Mouse (Mus musculus) ES-Bruce4 (cell line): ENCODE results near the gene Slc18b1. TPM values are rescaled to one million over a fixed set of nuclear protein-coding genes. Genes with fewer than 3 reads are reported as not detected.

Experiments used
- H3K27ac ChIP-seq: 2 replicates; pipeline ENCODE4 v1.5.1; 2012; ENCODE audit warnings: low read length, inconsistent platforms; ENCODE audit not compliant: insufficient read depth
- H3K27me3 ChIP-seq: 2 replicates; pipeline ENCODE4 v1.6.1; 2012; ENCODE audit warnings: mild to moderate bottlenecking, low read length, inconsistent platforms; ENCODE audit not compliant: control insufficient read depth, poor library complexity, insufficient read depth, severe bottlenecking
- H3K36me3 ChIP-seq: 2 replicates; pipeline ENCODE4 v1.6.1; 2012; ENCODE audit warnings: inconsistent platforms, mild to moderate bottlenecking, low read length, moderate library complexity; ENCODE audit not compliant: control insufficient read depth, poor library complexity, insufficient read depth, severe bottlenecking
- H3K4me1 ChIP-seq: one replicate; pipeline ENCODE4 v1.8.1; 2011; ENCODE audit warnings: low read length; ENCODE audit not compliant: control insufficient read depth, insufficient read depth
- H3K4me3 ChIP-seq: 2 replicates; pipeline ENCODE4 v1.5.1; 2011; ENCODE audit warnings: low read depth, mild to moderate bottlenecking, low read length
- H3K9ac ChIP-seq: 2 replicates; pipeline ENCODE4 v1.6.1; 2012; ENCODE audit warnings: low read depth, mild to moderate bottlenecking, inconsistent platforms; ENCODE audit not compliant: poor library complexity, severe bottlenecking
- H3K9me3 ChIP-seq: replicated peaks from 2 replicates; pipeline ENCODE4 v1.6.1; 2012; ENCODE audit warnings: mild to moderate bottlenecking, low read length, inconsistent platforms; ENCODE audit not compliant: control insufficient read depth, poor library complexity, insufficient read depth, severe bottlenecking
- CTCF ChIP-seq: IDR thresholded peaks from one replicate; pipeline ENCODE4 v1.8.1; 2011; ENCODE audit warnings: low read depth, low read length
- EP300 ChIP-seq: IDR thresholded peaks from 2 replicates; pipeline ENCODE4 v1.6.1; 2011; ENCODE audit warnings: low read depth, low read length; ENCODE audit not compliant: insufficient read depth
- POLR2A ChIP-seq: IDR thresholded peaks from one replicate; pipeline ENCODE4 v1.8.1; 2011; ENCODE audit warnings: low read length; ENCODE audit not compliant: insufficient read depth
- polyA plus RNA-seq: library from polyadenylated mRNA; stranded (reverse); fragments of >200 nt; gene quantifications from 2 replicates; pipeline ENCODE4 v1.2.4, GENCODE M21; 2011; ENCODE audit warnings: low read depth; ENCODE audit not compliant: missing spikeins, insufficient read depth, insufficient read length

The Slc18b1 gene
- polyA plus RNA-seq, 1 experiment: 2.9 TPM

DNA sequence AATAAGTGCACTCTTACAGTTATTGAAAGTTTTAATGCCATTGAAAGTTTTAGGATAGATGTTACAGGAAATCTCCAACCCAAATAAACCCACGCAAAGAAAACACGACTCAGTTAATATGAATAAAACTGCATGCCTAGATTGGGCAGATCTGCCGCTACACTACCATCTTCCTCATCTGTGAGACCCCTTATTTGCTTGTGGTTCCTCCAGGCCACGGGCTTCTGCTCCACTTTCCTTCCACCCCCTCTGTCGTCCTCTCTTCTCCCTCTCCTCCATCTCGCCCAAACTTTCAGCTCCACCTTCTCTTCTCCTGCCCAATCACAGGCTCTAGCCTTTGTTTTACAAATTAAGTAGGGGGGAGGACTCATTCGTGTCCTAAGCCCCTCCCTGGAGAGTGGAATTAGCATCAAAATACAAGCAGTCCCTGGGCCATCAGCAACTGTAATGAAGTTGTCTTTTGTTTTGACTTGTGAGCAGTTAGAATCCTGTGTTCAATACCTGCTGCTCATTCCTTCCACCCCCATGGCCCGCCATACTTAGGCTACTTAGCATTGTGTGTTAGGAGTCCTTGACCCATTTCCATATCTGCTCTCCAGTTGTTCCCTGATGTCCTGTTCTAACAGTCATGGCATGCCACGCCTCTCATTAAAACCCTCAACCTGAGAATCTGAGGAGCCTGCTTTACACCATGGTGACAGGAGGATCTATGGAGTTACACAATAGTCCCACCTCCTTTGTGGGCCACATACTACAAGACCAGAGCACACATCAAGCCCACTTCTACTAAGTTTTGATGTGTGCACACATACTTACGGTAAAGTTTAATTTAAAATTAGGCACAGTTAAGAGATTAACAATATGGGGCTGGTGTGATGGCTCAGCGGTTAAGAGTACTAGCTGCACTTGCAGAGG lies 16.3 kb downstream of the Slc18b1 start:
- TF ChIP-seq CTCF (no peak), POLR2A (peak; percentile 92)
- Histone ChIP-seq H3K27ac (peak overlapping the region; percentile 90), H3K27me3 (no peaks in the 10 kb centered on the region), H3K9ac (0 out of 2 replicates have a peak overlapping the region, but pooled peaks have one; percentile 35), H3K9me3 (no peaks in the 10 kb centered on the region), H3K4me1 (no peaks in the 10 kb centered on the region), H3K36me3 (no peaks in the 10 kb centered on the region), H3K4me3 (peak overlapping the region; percentile 55)

DNA sequence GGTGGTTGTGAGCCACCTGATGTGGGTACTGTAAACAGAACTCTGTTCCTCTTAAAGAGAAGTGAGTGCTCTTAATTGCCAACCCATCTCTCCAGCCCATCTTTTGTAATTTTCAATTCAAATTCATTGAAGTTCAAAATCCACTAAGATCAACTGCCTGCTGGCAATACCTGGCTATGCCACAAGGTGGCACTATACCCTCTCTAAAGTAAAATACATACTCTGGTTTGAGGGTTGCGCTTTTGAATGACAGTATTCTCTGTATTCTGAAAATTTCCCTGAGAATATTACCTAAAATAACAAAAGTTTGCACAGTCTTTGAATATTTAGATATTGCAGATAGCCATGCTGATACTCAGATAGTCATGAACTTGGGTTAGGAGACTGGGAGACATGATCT lies 18.4 kb downstream of the Slc18b1 start:
- no peaks in the 10 kb centered on the region for H3K9me3 ChIP-seq
- H3K9ac ChIP-seq: no peak overlapping the region
- H3K4me3 ChIP-seq: no peak overlapping the region
- TF ChIP-seq POLR2A: no peak
- TF ChIP-seq CTCF: peak; percentile 0
- no peaks in the 10 kb centered on the region for H3K36me3 ChIP-seq
- H3K4me1 ChIP-seq: no peaks in the 10 kb centered on the region
- H3K27ac ChIP-seq: no peak overlapping the region
- H3K27me3 ChIP-seq: no peaks in the 10 kb centered on the region

DNA sequence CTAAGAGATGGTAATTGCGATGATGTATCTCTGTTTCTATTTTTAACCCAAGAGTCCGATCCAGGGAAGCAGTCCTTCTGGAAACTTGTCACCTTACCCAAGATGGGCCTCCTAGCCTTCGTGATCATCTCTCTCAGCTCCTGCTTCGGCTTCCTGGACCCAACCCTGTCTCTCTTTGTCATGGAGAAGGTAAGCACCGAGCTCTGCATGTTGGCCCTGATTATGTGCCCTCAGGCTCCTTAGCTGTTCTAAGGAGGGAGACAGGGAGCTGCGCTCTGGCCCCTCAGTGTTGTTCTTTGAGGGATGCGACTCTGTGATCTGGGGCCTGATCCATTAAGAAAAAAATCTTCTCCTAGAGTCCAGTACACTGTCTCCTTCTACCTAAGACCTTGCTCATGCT lies 19.5 kb downstream of the Slc18b1 start:
- Histone ChIP-seq H3K27me3 (no peaks in the 10 kb centered on the region), H3K27ac (no peak overlapping the region), H3K9ac (no peak overlapping the region), H3K4me3 (no peak overlapping the region), H3K36me3 (no peaks in the 10 kb centered on the region), H3K4me1 (no peaks in the 10 kb centered on the region), H3K9me3 (no peaks in the 10 kb centered on the region)
- no peak for TF ChIP-seq POLR2A
- no peak for TF ChIP-seq CTCF
- no peak for TF ChIP-seq EP300

DNA sequence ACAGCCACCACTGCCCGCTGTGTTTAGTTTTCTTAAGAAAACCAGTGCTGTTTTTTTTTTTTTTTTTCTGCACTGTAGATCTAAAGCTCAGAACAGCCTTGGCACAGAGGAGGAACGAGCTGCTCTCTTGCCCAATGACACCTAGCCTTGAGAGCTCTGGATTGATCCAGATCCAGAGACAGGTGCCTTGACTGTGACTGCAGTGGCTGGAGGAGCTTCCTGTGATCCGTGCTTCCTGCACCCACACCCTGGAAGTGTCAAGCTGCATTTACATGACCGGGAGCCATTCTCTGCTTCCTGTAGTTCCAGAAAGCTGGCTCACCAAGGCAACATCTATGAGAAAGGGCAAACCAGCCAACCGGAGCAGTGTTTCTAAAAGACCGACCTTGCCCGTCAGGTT lies 29.7 kb downstream of the Slc18b1 start:
- no peaks in the 10 kb centered on the region for H3K4me1 ChIP-seq
- no peak overlapping the region for H3K4me3 ChIP-seq
- H3K27me3 ChIP-seq: no peaks in the 10 kb centered on the region
- no peak overlapping the region for H3K9ac ChIP-seq
- H3K9me3 ChIP-seq: no peaks in the 10 kb centered on the region
- TF ChIP-seq CTCF: no peak
- no peak for TF ChIP-seq EP300
- no peak for TF ChIP-seq POLR2A
- H3K36me3 ChIP-seq: no peaks in the 10 kb centered on the region; the same call in 1 of the 2 replicates
- no peak overlapping the region for H3K27ac ChIP-seq

DNA sequence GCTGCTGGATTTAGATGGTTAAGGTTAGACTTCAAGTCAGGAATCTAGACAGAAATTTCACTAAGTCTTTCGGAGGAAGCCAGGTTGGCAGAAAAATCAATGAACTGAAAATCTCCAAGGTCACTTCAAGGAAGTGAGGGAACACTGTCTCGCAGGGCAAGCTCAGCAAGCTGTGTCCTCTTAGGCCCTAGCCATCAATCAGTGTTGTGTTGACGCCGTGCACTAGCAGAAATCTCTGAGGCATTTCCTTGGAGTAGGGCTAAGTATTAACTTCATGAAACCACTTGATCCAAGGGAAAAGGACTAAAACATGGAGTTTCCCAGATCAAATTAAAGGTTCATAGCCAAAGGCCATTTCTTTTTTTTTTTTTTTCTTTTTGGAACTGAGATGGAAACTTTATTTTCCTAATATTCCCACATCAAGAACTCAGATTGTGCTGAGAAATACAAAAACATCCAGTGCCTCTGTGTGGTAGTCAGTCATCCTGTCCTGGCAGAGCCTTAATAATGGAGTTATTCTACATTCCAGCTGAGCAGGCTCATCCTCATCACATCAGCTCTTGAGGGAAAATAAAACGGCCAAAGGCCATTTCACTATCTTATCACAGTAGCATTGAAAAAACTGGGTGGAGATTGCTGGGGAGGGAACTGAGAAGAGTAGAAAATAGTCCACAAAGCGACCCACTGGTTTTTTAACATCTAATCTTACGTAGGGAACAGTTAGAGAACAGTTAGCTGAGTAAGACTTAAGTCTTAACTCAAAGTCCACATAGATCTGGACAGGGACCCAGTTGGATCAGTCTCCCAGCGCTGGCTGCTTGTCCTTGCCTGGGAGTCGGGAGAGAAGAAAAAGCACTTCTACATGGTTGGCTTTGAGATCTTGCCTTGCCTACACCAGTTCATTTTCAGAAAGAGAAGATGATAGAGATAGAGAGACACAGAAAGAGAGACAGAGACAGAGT lies 39.5 kb downstream of the Slc18b1 start:
- H3K9ac ChIP-seq: no peak overlapping the region
- TF ChIP-seq POLR2A: no peak
- no peak for TF ChIP-seq EP300
- TF ChIP-seq CTCF: no peak
- H3K4me3 ChIP-seq: no peak overlapping the region
- H3K27ac ChIP-seq: no peak overlapping the region
- no peaks in the 10 kb centered on the region for H3K36me3 ChIP-seq
- H3K9me3 ChIP-seq: no peaks in the 10 kb centered on the region
- H3K27me3 ChIP-seq: no peaks in the 10 kb centered on the region
- peaks cover 2% of the 10 kb centered on the region for H3K4me1 ChIP-seq

- H3K36me3 ChIP-seq: no peaks in the 10 kb centered on the region
- TF ChIP-seq POLR2A (no peak), CTCF (no peak), EP300 (no peak)
- H3K27ac ChIP-seq: no peak overlapping the region
- H3K27me3 ChIP-seq: no peaks in the 10 kb centered on the region
- no peak overlapping the region for H3K4me3 ChIP-seq
- H3K9me3 ChIP-seq: no peaks in the 10 kb centered on the region
- peaks cover 2% of the 10 kb centered on the region for H3K4me1 ChIP-seq
- no peak overlapping the region for H3K9ac ChIP-seq
Observed at GRCm38 (mm10) chr10:23837115-23837514, 40.3 kb downstream of the Slc18b1 start.
